In genomic region chr19:40284704-40285103, GRCm38 (mm10) we compare ENCODE assay signal across 24 mouse cellular contexts. TPM values are rescaled to one million over a fixed set of nuclear protein-coding genes. Genes with fewer than 3 reads are reported as not detected.
A peak's percentile ranks its signal among the peaks of the same experiment; 100 is the strongest.
DNase-seq lines count a peak whose midpoint lies in the region; ATAC-seq and TF ChIP-seq lines count a peak whose summit lies in the region.
"Had no signal": no experiment of that assay in that cellular context is flagged by ENCODE, and none has a peak within 500 bp of the region (broad histone marks: within the 10 kb centered on the region; RNA-seq: fewer than 3 reads in every experiment).

No protein-coding gene starts in this region.

- H3K4me2 ChIP-seq in midbrain, embryonic 11.5 days: no peak overlapping the region
- no peak overlapping the region for H3K4me2 ChIP-seq in midbrain, embryonic 15.5 days
- H3K4me2 ChIP-seq in neural tube, embryonic 14.5 days (ENCODE audit: low read depth, low read length): no peak overlapping the region
- no peak overlapping the region for H3K4me2 ChIP-seq in neural tube, embryonic 15.5 days
- H3K4me2 ChIP-seq in stomach, embryonic 16.5 days (ENCODE audit: low read depth, low read length): no peak overlapping the region
- H3K4me2 ChIP-seq in stomach, postnatal 0 days (replicated peaks; ENCODE audit: low read depth): no peak overlapping the region

- H3K9me3 ChIP-seq in midbrain, embryonic 11.5 days (ENCODE audit: control insufficient read depth, low read length): peaks cover 3% of the 10 kb centered on the region; the same call in 1 of the 2 replicates
- no peaks in the 10 kb centered on the region for H3K9me3 ChIP-seq in midbrain, embryonic 15.5 days
- H3K9me3 ChIP-seq in neural tube, embryonic 14.5 days (ENCODE audit: control insufficient read depth, low read length): no peaks in the 10 kb centered on the region
- H3K9me3 ChIP-seq in neural tube, embryonic 15.5 days (replicated peaks): no peaks in the 10 kb centered on the region
- H3K9me3 ChIP-seq in stomach, embryonic 16.5 days (replicated peaks; ENCODE audit: control insufficient read depth, low read length): no peaks in the 10 kb centered on the region
- H3K9me3 ChIP-seq in stomach, postnatal 0 days (ENCODE audit: control insufficient read depth, low read length): 0 out of 2 replicates have a peak, but pooled peaks cover 3% of the 10 kb centered on the region
- H3K9me3 ChIP-seq: G1E had no signal

- no peak overlapping the region for H3K4me3 ChIP-seq in midbrain, embryonic 11.5 days (ENCODE audit: low read depth, low read length)
- H3K4me3 ChIP-seq in midbrain, embryonic 15.5 days: no peak overlapping the region
- no peak overlapping the region for H3K4me3 ChIP-seq in neural tube, embryonic 14.5 days (ENCODE audit: low read depth, low read length)
- H3K4me3 ChIP-seq in neural tube, embryonic 15.5 days (replicated peaks): no peak overlapping the region
- H3K4me3 ChIP-seq in stomach, embryonic 16.5 days (replicated peaks; ENCODE audit: low read length): no peak overlapping the region
- no peak overlapping the region for H3K4me3 ChIP-seq in stomach, postnatal 0 days (ENCODE audit: low read depth, low read length)

- TF ChIP-seq EP300 in stomach, postnatal 0 days (optimal IDR thresholded peaks at IDR 0.05): no peak

- no peak overlapping the region for H3K27ac ChIP-seq in midbrain, embryonic 11.5 days (ENCODE audit: low read depth, low read length)
- H3K27ac ChIP-seq in midbrain, embryonic 15.5 days: no peak overlapping the region
- no peak overlapping the region for H3K27ac ChIP-seq in neural tube, embryonic 14.5 days (ENCODE audit: low read depth, low read length)
- no peak overlapping the region for H3K27ac ChIP-seq in neural tube, embryonic 15.5 days (replicated peaks)
- no peak overlapping the region for H3K27ac ChIP-seq in stomach, embryonic 16.5 days (ENCODE audit: low read length)
- no peak overlapping the region for H3K27ac ChIP-seq in stomach, postnatal 0 days (replicated peaks)

- no peaks in the 10 kb centered on the region for H3K36me3 ChIP-seq in midbrain, embryonic 11.5 days (ENCODE audit: control insufficient read depth, insufficient read depth, low read length)
- H3K36me3 ChIP-seq in midbrain, embryonic 15.5 days (replicated peaks): no peaks in the 10 kb centered on the region
- H3K36me3 ChIP-seq in neural tube, embryonic 14.5 days (ENCODE audit: control insufficient read depth, insufficient read depth, low read length): no peaks in the 10 kb centered on the region
- H3K36me3 ChIP-seq in neural tube, embryonic 15.5 days: no peaks in the 10 kb centered on the region
- no peaks in the 10 kb centered on the region for H3K36me3 ChIP-seq in stomach, embryonic 16.5 days (ENCODE audit: control insufficient read depth, insufficient read depth, low read length)
- no peaks in the 10 kb centered on the region for H3K36me3 ChIP-seq in stomach, postnatal 0 days (ENCODE audit: control insufficient read depth, insufficient read depth, low read length)
- H3K36me3 ChIP-seq: G1E had no signal

- TF ChIP-seq CTCF in stomach, postnatal 0 days (IDR thresholded peaks at IDR 0.05; ENCODE audit: low read depth): no peak

- no peak overlapping the region for H3K9ac ChIP-seq in midbrain, embryonic 11.5 days (ENCODE audit: low read length)
- no peak overlapping the region for H3K9ac ChIP-seq in midbrain, embryonic 15.5 days
- no peak overlapping the region for H3K9ac ChIP-seq in neural tube, embryonic 14.5 days (replicated peaks; ENCODE audit: low read depth, low read length)
- H3K9ac ChIP-seq in neural tube, embryonic 15.5 days (replicated peaks): no peak overlapping the region
- H3K9ac ChIP-seq in stomach, embryonic 16.5 days (ENCODE audit: low read length): no peak overlapping the region
- H3K9ac ChIP-seq in stomach, postnatal 0 days (ENCODE audit: low read length): no peak overlapping the region

- no peaks in the 10 kb centered on the region for H3K4me1 ChIP-seq in midbrain, embryonic 11.5 days (ENCODE audit: control insufficient read depth, insufficient read depth, low read length)
- H3K4me1 ChIP-seq in midbrain, embryonic 15.5 days: no peaks in the 10 kb centered on the region
- H3K4me1 ChIP-seq in neural tube, embryonic 14.5 days (ENCODE audit: control insufficient read depth, insufficient read depth, low read length): no peaks in the 10 kb centered on the region
- no peaks in the 10 kb centered on the region for H3K4me1 ChIP-seq in neural tube, embryonic 15.5 days
- no peaks in the 10 kb centered on the region for H3K4me1 ChIP-seq in stomach, embryonic 16.5 days (ENCODE audit: control insufficient read depth, insufficient read depth, low read length)
- H3K4me1 ChIP-seq in stomach, postnatal 0 days (replicated peaks; ENCODE audit: control insufficient read depth, insufficient read depth): no peaks in the 10 kb centered on the region

- no peak for ATAC-seq in midbrain, embryonic 11.5 days (ENCODE audit: low FRiP score)
- ATAC-seq in midbrain, embryonic 15.5 days (replicated peaks): no peak
- ATAC-seq in neural tube, embryonic 14.5 days (ENCODE audit: low read depth): peak; percentile 38
- no peak for ATAC-seq in neural tube, embryonic 15.5 days (ENCODE audit: low FRiP score)
- ATAC-seq in stomach, embryonic 16.5 days (ENCODE audit: insufficient read depth, low FRiP score): peak; percentile 26; the same call in 1 of the 2 replicates
- ATAC-seq in stomach, postnatal 0 days (ENCODE audit: low FRiP score, low TSS enrichment): peak; percentile 90
- ATAC-seq: activated CD4-positive, CD25-positive, alpha-beta regulatory T cell, adult 4 months; CD4-positive, CD25-positive, alpha-beta regulatory T cell, adult 4 months; Patski had no signal

- WGBS in midbrain, embryonic 11.5 days: 90% methylated on average over 2 of the region's 2 CpGs
- WGBS in midbrain, embryonic 15.5 days: 93% methylated on average over 2 of the region's 2 CpGs
- 86% methylated on average over 2 of the region's 2 CpGs for WGBS in neural tube, embryonic 14.5 days
- WGBS in neural tube, embryonic 15.5 days: 93% methylated on average over 2 of the region's 2 CpGs
- WGBS in stomach, embryonic 16.5 days: 56% methylated on average over 2 of the region's 2 CpGs
- 36% methylated on average over 2 of the region's 2 CpGs for WGBS in stomach, postnatal 0 days

- no peaks in the 10 kb centered on the region for H3K27me3 ChIP-seq in midbrain, embryonic 11.5 days (ENCODE audit: control insufficient read depth, insufficient read depth, low read length)
- no peaks in the 10 kb centered on the region for H3K27me3 ChIP-seq in midbrain, embryonic 15.5 days (replicated peaks)
- no peaks in the 10 kb centered on the region for H3K27me3 ChIP-seq in neural tube, embryonic 14.5 days (ENCODE audit: control insufficient read depth, insufficient read depth, low read length)
- no peaks in the 10 kb centered on the region for H3K27me3 ChIP-seq in neural tube, embryonic 15.5 days (replicated peaks)
- H3K27me3 ChIP-seq in stomach, embryonic 16.5 days (ENCODE audit: control insufficient read depth, insufficient read depth, low read length): no peaks in the 10 kb centered on the region
- no peaks in the 10 kb centered on the region for H3K27me3 ChIP-seq in stomach, postnatal 0 days (ENCODE audit: control insufficient read depth, insufficient read depth, low read length)
- H3K27me3 ChIP-seq: CH12.LX, Patski had no signal

- peak; percentile 14 for DNase-seq in midbrain, embryonic 11.5 days (ENCODE audit: low spot score, missing footprints)
- no peak for DNase-seq in stomach, postnatal 0 days (ENCODE audit: low spot score)
- no peak for DNase-seq in adrenal gland, postnatal 4 days (ENCODE audit: low spot score in 2 of 2)
- DNase-seq in testis, postnatal 10 days (ENCODE audit: low spot score): no peak
- DNase-seq: adrenal gland, adult 2 months; adrenal gland, adult 8-10 months; adrenal gland, postnatal 10 days; adrenal gland, postnatal 14 days; adrenal gland, postnatal 25 days; adrenal gland, postnatal 36 days; B cell, adult 2 months; cerebellum, adult 11 months; cerebellum, adult 11-12 months; cerebellum, adult 18-20 months had no signal

RNA-seq across cellular contexts. Expression of gene Pdlim1, which starts 13.1 kb away (rescaled TPM):
- 76.7 and 84.2 TPM in 2 replicates for polyA plus RNA-seq in midbrain, embryonic 11.5 days (2014; fragmentation: Nextera tagmentation; extraction: Ambion mirVana)
- 9.6 and 10.4 TPM in 2 replicates for polyA plus RNA-seq in midbrain, embryonic 15.5 days (2015; fragmentation: Nextera tagmentation; extraction: Ambion mirVana)
- 3.2 and 13.6 TPM in 2 replicates for polyA plus RNA-seq in neural tube, embryonic 14.5 days (2014; fragmentation: Nextera tagmentation; extraction: Ambion mirVana)
- polyA plus RNA-seq in neural tube, embryonic 15.5 days (2015; fragmentation: Nextera tagmentation; extraction: Ambion mirVana): 12.8 and 117 TPM in 2 replicates
- polyA plus RNA-seq in stomach, embryonic 16.5 days (2015; fragmentation: Nextera tagmentation; extraction: Ambion mirVana): 243 and 264 TPM in 2 replicates
- 288 and 298 TPM in 2 replicates for polyA plus RNA-seq in stomach, postnatal 0 days (2015; fragmentation: Nextera tagmentation; extraction: Ambion mirVana)
- 10 to 100 TPM; 39.4 to 44.8 TPM for total RNA-seq in adrenal gland, postnatal 4 days (2021)
- total RNA-seq: MEL had no signal
- polyA plus RNA-seq: G1E had no signal

Comparison
In these comparisons a context has a peak if more than half of its experiments do, and no peak if none do; other contexts are left out.
1. ATAC-seq: peak in neural tube, embryonic 14.5 days (single experiment), stomach, embryonic 16.5 days (single experiment) and stomach, postnatal 0 days (single experiment); none in midbrain, embryonic 11.5 days (single experiment), midbrain, embryonic 15.5 days (single experiment) and neural tube, embryonic 15.5 days (single experiment).